Mouse (Mus musculus) neutrophil, adult 5-6 weeks (primary cell): ENCODE results near the gene Gpr84. TPM values are rescaled to one million over a fixed set of nuclear protein-coding genes. Genes with fewer than 3 reads are reported as not detected.

ENCODE experiments used
- ATAC-seq: fragments of 151-379, 151-347 bp; 2 replicates; pipeline ENCODE4 v1.8.0; 2017; ENCODE audit warnings: mild to moderate bottlenecking, moderate TSS enrichment; ENCODE audit not compliant: insufficient number of reproducible peaks, poor library complexity, low FRiP score, severe bottlenecking; ENCODE audit errors: extremely low read depth
- total RNA-seq: library from RNA; stranded (forward); fragments of 200-1000 nt; gene quantifications from 2 replicates; pipeline ENCODE4 v1.2.3, GENCODE M21; 2017

Gpr84 gene
- total RNA-seq, 1 experiment from 2014 or later: not detected

- ATAC-seq: no peak
Observed at GRCm38 (mm10) chr15:103338829-103339165, 28.4 kb upstream of the Gpr84 start.

GRCm38 (mm10) chr15:103336996-103337667, 26.7 kb upstream of the Gpr84 start:
- no peak for ATAC-seq

- ATAC-seq: no peak
Observed at GRCm38 (mm10) chr15:103335488-103336235, 25.2 kb upstream of the Gpr84 start.

GRCm38 (mm10) chr15:103335040-103335439, 24.6 kb upstream of the Gpr84 start:
- no peak for ATAC-seq

GRCm38 (mm10) chr15:103334194-103334593, 23.8 kb upstream of the Gpr84 start:
- ATAC-seq: no peak

- peak; percentile 84 for ATAC-seq
Observed at GRCm38 (mm10) chr15:103333738-103334137, 23.3 kb upstream of the Gpr84 start.

GRCm38 (mm10) chr15:103333081-103333615, 22.7 kb upstream of the Gpr84 start:
- ATAC-seq: peak; percentile 43; the same call in 1 of the 2 replicates

- peak; percentile 86 for ATAC-seq
Observed at GRCm38 (mm10) chr15:103323455-103324247, 13.2 kb upstream of the Gpr84 start.

GRCm38 (mm10) chr15:103323070-103323454, 12.7 kb upstream of the Gpr84 start:
- no peak for ATAC-seq

- ATAC-seq: no peak
Observed at GRCm38 (mm10) chr15:103322396-103322795, 12.0 kb upstream of the Gpr84 start.

GRCm38 (mm10) chr15:103321076-103321475, 10.7 kb upstream of the Gpr84 start:
- ATAC-seq: no peak

- ATAC-seq: no peak
Observed at GRCm38 (mm10) chr15:103318201-103318816, 7.9 kb upstream of the Gpr84 start.

GRCm38 (mm10) chr15:103317731-103318130, 7.3 kb upstream of the Gpr84 start:
- no peak for ATAC-seq

- ATAC-seq: no peak
Observed at GRCm38 (mm10) chr15:103317120-103317519, 6.7 kb upstream of the Gpr84 start.

GRCm38 (mm10) chr15:103315979-103316776, 5.8 kb upstream of the Gpr84 start:
- no peak for ATAC-seq

GRCm38 (mm10) chr15:103315011-103315502, 4.6 kb upstream of the Gpr84 start:
- ATAC-seq: no peak

GRCm38 (mm10) chr15:103314181-103314580, 3.8 kb upstream of the Gpr84 start:
- ATAC-seq: no peak

GRCm38 (mm10) chr15:103313495-103314095, 3.2 kb upstream of the Gpr84 start:
- peak; percentile 52 for ATAC-seq
